Mouse (Mus musculus) bone marrow macrophage, adult 2 months (primary cell): ENCODE measurements around the gene Vmn1r223.

ENCODE experiments used
- CTCF ChIP-seq: IDR thresholded peaks from 2 replicates; pipeline ENCODE4 v1.5.1; 2012; ENCODE audit warnings: low read depth, mild to moderate bottlenecking, low read length, moderate library complexity
- POLR2A ChIP-seq: IDR thresholded peaks from 2 replicates; pipeline ENCODE4 v1.6.1; 2012; ENCODE audit warnings: mild to moderate bottlenecking, low read depth, low read length, borderline replicate concordance

- TF ChIP-seq CTCF (no peak), POLR2A (no peak)
Observed at GRCm38 (mm10) chr13:23279576-23279975, 32.6 kb downstream of the Vmn1r223 start.
